Mouse (Mus musculus): ENCODE measurements around the gene Lamc3.

The Lamc3 gene

DNA sequence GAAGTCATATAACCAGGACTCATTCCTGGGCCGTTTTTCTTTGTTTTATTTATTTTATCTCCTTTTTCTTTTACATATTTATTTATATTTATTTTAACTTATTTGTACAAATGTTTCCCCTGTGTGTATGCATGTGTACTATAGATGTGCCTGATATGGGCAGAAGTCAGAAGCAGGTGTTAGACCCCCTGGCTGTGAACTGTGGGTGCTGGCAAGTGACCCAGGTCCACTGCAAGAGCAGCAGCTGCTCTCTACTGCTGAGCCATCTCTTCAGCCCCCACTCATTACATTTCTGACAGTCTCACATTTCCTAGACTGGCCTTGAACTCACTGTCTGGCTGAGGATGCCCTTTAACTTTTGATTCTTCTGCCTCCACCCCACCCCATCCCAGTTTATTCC lies 51.2 kb downstream of the Lamc3 start:
- no peak for DNase-seq (ENCODE audit: low read depth)

DNA sequence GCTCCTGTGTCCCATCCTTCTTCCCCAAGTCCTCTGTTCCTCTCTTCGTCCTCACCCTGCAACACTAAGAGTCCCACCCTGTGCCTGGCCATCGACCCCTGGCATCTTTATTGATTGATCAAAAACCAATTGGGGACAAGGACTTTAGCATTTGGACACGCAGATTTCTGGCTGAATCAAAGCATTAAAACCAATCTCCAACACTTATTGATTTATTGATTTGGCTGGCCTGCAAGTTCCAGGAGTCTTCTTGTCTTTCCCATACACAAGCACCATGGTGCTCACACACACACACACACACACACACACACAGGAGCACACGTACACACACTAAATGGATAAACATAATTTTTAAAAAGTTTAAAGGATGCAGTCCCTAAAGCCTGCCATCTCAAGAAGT lies 55.9 kb downstream of the Lamc3 start:
- DNase-seq (ENCODE audit: low read depth): no peak

DNA sequence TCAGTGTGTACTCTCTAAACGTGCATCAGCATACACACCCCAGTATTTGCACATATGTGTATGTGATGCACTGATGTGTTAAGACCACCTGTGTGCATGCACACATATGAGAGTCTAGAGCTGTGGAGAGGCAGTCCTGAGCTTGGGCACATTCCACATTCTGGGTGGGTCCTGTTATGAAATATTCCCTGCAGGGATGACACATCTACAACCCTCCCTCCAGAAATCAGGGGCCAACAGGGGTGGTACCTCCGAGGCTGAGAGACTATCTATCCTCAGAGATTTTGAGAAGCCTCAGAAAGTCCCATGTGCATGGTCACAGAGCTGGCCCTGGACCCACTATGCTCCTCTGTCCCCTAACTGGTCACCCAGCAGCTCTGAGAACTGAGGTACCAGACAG lies 58.5 kb downstream of the Lamc3 start:
- DNase-seq (ENCODE audit: low read depth): no peak

DNA sequence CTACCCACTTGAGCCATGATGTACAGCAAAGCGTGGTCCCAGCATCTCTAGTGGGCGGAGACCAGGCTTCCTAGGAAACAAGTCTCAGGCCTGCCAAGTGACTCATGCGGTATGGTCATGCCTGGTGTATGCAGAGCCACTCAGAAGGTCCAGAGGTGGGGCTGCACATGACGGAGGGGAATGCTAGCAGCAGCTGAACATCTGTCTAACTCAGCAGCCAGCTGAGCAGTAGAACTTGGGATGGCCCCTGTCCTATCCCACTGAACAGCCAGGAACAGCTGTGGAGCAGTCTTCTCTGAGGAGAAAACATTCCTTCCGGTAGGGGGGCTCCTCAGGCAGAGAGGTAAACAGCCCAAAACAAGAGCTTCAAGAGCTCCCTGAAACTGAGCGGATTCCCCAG lies 61.3 kb downstream of the Lamc3 start:
- DNase-seq (ENCODE audit: low read depth): no peak

DNA sequence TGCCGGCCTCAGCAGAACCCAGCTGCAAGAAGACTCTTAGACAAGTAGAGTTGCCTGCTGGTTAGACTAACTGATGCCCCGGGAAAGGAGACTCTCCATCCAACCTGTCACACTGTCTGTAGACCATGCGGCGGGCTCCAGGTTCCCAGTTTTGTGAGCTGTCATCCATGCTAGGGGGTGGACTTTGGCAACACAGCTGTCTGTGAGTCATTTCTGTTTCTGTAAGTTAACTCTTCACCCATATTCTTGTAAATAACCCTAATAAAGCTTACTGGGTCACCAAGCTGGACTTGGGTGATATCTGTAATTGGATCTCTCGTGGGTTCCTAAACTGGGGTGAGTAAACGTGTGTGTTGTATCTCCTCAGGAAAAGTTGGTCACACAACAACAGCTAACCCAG lies 61.7 kb downstream of the Lamc3 start:
- DNase-seq (ENCODE audit: low read depth): no peak

DNA sequence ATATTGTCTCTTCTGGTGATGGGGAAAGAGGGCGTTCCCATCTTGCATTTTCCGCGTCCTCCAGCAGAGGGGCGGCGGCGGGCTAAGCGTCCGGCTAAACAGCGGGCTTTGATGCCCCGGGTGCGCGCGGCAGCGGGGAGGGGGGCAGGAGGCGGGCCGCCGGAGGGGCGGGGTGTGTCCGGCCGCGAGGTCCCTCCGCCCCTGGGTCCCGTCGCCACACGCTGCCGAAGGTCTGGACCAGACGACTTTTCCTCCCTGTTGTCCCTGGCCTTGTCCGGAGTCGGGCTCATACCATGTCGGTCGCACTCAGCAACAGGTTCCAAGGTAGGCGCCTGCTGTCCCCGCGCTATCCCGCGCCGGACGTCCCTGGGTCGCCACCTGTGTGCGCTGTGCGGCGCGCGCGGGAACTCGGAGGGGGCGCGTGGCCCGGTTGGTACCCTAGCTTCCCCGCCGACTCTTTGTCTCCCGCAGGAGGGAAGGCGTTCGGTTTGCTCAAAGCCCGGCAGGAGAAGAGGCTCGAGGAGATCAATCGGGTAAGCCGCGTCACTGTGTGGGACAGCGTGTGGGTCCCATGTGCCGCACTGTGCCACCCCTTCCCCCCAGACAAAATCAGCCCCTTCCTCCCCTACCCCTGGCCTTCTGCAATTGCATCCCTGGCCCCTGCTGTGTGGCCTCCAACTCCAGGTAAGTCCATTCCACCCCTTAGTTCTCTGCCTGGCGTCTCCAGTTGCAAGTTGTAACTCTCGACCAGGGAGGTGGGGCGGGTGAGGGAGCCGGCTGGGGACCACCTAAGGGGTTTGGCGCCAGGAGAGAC lies 63.2 kb downstream of the Lamc3 start, which contains the start of gene Aif1l:
TSS of gene Aif1l (plus strand) at position 82 of the 814 bp plus-strand sequence.
- peak; percentile 53 for DNase-seq (ENCODE audit: low read depth)

DNA sequence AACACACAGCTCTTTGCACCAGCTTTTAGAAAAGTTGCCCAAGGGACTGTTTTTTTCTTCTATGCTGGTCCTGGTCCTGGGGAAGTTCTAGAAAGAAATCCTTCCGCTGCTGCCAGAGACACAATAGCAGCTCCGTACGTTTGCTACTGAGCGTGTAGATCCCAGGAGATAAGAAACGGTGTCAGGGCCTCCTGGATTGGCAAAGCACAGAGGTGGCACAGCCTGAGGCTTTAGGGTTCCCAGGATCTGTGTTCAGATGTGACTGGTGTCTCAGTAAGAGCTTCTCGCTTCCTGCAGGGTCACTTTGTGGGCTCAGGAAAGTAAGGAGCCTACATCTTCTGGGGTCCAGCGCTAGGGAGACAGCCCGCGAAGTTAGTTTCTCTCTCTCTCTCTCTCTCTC lies 63.9 kb downstream of the Lamc3 start:
- DNase-seq (ENCODE audit: low read depth): no peak

DNA sequence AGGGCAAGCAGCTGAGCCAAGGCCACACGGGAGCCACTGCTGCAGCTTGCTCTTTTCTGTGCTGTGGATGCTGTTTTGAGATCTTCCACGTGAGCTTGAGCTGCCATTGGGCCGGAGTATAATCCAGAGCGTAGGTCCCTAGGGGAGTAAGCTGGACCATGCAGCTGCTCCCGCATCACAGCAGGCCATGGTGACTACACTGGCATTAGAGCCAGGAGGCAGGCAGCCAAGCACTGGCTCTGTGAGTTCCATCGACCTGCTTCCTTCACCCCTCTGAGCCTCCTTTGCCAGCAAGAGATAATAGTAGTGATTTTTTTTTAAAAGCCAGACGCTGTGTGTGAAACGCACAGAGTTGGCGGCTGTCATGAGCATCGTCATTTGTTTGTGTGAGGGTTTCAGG lies 65.1 kb downstream of the Lamc3 start:
- DNase-seq (ENCODE audit: low read depth): no peak

DNA sequence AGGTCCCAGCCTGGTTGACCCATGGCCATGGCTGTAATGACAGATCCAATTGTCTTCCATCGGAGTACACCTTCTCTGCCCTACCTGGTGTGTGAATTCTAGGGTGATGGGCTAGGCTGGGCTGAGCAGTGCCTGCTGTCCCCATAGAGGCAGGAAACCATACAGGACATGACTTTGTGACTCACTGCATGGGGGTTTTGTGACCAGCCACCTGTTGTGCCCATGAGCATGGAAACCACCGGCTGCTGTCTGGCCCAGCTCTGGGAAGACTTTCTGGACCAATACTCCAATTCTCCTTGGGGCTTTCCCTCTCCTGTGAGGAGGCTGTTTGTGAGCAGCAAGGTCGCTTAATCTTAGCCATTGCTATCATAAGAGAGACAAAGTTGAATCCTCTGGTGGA lies 65.6 kb downstream of the Lamc3 start:
- DNase-seq (ENCODE audit: low read depth): no peak

DNA sequence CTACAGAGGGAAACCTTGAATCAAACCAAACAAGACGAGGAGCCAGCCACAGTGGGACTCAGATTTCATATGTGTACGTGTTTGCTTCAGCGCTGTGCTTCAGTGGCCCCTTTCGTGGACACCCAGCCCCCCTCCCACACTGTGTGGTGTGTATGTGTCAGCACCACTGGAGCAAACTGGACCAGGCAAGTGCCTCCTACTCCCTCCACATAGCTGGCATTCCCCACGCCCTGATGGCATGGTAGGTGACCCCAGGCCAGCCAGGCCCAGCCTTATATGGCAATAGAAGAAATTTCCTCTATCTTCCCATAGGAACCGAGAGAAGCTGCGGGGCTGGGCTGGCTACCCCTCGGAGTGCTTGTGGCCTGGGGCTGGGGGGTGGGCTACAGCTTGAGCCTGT lies 66.6 kb downstream of the Lamc3 start:
- no peak for DNase-seq (ENCODE audit: low read depth)

DNA sequence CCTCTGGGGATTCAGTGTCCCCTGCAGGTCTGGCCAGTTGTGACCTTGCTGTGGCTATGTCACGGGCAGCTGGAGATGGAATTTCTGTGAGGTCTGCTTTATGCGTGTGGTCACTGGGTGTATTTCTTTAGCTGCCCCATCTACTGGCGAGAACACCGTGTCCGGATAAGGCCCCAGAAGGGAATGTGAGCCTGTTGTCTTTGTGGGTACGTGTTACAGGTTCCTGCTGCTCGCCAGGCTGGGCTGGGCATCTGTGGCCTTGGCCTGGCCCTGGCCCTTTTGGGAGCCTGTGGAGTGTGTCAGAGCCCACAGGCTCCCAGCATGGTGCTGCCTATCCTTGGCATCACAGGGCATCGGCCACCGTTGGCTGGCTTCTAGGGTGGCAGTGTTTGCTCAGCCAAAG lies 67.7 kb downstream of the Lamc3 start:
- DNase-seq (ENCODE audit: low read depth): no peak

DNA sequence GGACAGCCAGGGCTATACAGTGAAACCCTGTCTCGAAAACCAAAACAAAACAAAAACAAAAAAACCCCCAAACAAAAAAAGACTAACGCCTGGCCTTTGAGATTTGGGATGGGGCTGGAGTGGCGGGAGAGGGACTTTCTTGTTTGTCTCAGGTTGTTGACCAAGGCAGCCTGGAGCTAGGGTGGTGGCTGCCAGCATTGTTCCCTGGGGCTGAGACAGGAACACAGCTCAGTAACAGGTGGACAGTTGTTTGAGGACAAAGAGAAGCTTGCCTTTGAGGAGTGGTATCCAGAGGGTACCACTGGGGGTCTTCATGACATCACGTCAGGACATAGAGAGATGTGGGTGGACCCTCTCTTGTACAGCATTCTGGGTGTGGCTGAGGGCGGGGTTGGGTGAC lies 68.6 kb downstream of the Lamc3 start:
- DNase-seq (ENCODE audit: low read depth): no peak

DNA sequence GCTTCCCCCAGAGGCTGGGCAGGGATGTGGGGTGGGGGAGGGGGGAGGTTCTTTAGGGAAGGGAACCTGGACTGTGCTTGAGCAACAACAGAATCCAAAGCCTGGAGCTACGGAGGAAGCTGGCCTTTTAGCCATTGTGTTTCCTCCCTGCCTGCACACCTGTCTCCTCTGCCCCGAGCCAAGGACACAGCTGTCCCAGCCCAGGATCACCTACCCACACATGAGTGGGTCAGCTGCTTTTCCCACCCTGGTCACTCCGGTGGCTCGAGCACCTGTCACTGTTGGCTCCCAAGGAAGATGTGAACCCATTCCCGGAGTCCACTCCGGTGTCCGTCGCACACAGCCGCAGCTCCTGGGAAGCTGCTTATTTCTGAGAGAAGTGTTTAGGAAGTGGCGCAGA lies 70.1 kb downstream of the Lamc3 start:
- DNase-seq (ENCODE audit: low read depth): no peak

DNA sequence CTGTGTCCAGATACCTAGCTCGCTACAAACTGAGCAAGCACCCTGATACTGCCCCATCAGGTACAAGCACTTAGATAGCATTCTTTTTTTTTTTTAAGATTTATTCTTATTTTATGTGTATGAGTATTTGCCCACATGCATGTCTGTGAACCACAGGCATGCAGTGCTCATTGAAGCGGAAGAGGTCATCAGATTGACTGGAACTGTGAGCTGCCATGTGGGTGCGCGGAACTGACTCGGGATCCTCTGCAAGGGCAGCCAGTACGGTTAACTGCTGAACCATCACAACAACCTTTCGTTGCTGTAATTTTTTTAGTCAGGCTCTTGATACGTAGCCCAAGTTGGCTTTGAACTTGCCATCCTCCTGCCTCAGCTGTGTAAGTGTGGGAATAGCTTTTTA lies 73.9 kb downstream of the Lamc3 start:
- DNase-seq (ENCODE audit: low read depth): no peak

DNA sequence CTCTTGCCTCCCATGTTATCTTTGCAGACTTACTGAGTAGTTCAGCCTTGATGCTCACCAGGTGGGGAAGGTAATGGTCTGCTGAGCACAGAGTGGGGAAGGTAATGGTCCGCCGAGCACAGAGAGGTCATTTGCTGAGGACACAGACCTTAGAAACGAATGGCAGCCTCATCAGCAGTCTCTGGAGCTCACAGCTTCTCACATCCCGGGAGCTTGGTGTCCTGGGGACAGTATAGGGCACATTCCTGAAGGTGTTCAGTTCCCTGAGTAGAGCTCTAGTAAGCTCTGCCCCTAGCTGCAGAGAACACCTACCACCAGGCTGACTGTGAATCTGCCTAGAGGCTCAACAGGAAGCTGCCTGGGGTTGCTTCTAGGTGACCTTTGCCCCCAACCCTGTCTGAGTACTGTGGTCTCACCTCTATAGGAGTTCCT lies 74.7 kb downstream of the Lamc3 start:
- DNase-seq (ENCODE audit: low read depth): no peak

DNA sequence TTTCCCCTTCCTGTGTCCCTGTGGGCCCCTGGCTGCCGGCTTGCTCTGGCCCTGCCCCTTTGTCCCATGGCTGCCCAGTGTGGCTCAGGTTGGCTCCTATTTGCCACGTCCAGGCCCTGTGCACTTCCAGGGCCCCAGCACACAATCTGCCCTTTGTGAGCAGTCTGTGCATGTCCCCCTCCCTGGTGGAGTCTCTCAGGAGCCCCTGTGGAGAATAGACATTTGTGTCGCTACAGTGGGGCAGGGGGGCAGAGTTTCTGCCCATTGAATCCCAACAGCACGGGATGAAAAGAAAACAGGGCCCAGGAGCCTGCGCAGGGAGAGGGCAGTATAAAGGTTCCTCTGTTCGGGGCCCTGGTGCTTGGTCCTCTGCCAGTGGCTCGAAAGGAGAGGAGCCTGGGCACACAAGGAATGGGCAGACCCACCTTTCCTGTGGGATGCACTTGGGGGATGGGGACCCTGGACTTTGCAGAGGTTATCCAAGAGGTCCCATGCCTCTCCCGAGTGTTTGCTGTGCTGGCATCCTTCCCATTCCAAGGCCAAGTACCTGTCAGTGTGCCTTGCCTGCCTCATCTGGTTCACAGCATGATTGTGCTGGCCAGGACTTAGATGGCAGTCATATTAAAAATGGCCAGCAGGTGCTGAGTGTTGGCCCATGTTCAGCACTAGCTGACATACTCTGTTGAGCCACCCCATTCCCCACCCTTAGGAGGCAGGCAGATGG lies 75.6 kb downstream of the Lamc3 start:
- DNase-seq (ENCODE audit: low read depth): no peak

DNA sequence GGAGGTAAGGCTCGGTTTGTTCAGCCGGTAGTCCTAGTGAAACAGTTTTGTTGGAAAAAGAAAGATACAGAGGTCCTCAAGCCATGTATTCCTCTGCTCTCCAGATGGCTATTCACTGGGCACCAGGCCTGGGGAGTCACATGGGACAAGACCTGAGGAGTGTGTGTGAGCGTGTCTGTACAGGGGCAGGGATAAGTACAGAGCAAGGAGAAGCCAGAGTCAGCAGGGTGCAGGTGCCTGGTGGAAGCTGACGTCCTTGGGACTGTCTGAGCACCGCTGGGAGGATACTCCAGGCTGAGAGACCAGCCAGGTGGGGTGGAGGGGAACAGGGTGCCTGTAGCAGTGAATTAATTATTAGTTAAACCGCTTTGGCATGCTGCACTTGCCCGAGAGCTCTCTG lies 76.4 kb downstream of the Lamc3 start:
- no peak for DNase-seq (ENCODE audit: low read depth)

DNA sequence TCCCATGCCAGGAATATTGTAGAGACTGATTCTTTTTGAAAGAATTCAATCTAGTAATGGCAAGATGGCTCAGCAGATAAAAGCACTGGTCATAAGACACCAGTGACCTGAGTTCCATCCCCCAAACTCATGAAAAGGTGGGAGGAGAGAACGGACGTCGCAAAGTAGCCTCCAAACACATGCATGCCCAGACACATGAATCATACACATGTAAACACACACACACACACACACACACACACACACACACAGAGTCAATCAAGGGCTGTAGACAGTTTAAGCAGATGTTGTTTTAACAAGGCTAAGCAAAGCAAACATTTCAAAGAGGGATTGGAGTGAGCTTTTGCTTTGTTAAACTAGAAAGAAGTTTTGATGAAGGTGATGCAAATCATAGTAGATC lies 77.1 kb downstream of the Lamc3 start:
- no peak for DNase-seq (ENCODE audit: low read depth)

DNA sequence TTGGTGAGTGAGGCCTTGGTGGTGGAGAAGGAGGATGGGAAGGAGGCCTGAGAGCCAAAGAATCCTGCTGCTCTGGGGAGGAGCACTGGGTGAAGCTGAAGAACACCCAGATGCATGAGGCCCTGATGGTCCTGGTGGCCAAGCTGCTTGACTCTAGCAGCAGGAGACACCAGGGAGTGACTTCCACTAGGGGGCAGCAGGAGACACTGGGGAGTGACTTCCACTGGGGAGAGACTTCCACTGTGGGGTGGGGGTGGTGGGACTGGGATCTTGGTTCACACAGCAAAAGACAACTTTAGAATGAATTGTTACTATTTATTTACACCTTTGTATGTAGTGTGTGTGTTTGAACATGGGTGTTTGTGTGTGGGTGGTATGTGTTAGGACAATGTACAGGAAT lies 78.0 kb downstream of the Lamc3 start:
- peak; percentile 79 for DNase-seq (ENCODE audit: low read depth)

DNA sequence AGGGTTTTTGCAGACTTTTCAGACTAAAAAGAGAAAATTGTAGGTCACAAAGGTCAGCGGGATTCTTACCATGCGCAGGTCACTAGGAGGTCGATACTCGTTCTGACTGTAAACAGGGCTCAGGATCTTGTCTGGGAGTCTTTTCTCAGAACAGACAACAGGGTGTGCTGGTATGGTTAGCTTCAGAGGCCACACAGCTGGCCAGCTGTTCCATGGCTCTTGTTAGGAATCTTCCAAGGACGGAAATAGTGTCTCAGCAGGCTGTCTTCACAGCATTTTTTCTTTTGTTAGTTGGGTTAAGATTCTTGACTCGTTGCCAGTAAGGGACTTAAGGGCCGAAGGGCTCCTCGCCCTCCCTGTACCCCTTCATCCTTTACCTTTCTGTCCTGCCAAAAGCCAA lies 79.7 kb downstream of the Lamc3 start:
- DNase-seq (ENCODE audit: low read depth): no peak

DNA sequence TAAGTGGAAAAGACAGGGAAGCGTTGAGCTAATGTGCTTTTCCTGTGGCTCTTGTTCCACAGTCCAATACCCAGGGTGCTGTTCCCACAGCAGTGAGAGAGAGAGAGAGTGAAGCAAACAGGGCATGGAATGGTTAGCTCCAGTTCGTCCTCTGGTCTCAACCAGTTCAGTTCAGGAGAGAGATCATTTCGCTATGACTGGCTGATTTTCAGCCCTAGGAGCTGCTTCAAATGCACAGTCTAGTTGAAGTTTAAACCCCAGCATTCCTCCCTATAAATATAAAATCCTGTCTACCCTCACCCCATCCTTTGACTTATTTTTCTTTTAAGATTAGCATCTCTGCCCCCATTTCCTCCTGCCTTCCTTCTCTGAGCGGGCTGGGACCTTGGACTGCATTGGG lies 85.5 kb downstream of the Lamc3 start:
- DNase-seq (ENCODE audit: low read depth): no peak

DNA sequence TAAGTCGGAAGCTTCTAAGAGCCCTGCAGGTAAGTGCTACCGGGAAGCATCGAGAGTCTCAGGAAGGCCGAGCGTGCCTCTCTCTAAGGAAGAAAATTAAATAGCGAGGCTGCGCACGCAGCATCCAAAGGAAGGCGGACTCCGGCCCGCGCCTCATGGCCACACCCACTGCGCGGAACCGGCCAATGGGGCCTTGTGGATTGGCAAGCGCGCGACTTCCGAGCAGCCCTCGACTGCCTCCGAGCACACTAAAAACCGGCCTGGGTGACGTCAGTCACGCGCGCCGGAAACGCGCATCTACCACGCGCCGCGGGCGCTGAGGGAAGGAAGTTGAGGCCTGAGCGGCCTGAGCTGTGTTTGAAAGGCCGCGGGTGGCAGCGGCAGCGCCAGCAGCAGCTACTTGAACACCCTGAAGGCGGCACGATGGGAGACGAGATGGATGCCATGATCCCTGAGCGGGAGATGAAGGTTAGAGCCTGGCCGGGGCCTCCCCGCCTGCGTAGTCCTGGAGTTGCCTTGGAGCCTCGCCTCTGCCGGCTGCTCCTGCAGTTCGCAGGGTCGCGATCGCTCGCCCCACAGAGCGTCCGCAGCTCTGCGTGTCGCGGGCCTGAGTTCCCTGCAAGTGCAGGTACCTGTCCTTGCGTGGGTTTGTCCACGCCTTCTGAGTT lies 87.2 kb downstream of the Lamc3 start, which contains the start of gene Nup214:
TSS of gene Nup214 (plus strand) at position 296 of the 668 bp plus-strand sequence.
- peak; percentile 99 for DNase-seq (ENCODE audit: low read depth)

DNA sequence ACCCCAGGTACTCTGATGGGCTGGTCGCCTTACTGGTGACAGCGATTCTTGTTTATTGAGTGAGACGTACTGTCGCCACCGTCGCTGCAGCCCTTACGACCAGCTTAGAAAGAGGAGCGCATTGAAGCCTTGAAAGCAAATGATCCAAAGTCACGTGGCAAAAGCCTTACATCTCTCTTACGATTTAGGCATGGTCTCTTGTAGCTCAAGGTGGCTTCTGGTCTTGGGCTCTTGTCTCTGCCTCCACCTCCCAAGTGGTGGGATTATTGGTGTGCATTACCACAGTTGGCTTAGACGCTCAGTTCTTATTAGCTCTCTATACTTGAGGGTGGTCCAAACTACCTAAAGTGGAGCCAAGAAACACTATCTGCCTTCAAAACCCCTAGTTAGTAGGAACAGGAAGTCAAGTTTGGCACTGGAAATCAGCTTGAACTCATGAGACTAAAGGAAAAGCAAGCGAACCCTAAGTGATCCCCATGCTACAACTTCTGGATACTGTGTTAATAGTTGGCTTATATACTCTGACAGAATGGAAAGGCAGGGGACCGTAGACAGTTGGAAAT lies 87.8 kb downstream of the Lamc3 start:
- no peak for DNase-seq (ENCODE audit: low read depth)
